Mouse (Mus musculus): ENCODE results near the gene Top2a.

- TF ChIP-seq GATA1 (IDR thresholded peaks at IDR 0.05; ENCODE audit: borderline replicate concordance, low read length) = no peak
- TF ChIP-seq FLI1 (IDR thresholded peaks at IDR 0.05; ENCODE audit: low read length) = no peak
Observed at GRCm38 (mm10) chr11:98952111-98952510, 71.9 kb downstream of the Top2a start.
